Mouse (Mus musculus) bone marrow, adult 2 months (tissue): ENCODE results near the gene Rasl2-9. TPM values are rescaled to one million over a fixed set of nuclear protein-coding genes. Genes with fewer than 3 reads are reported as not detected.
"Not testable (repeated sequence)": the region's sequence is repeated elsewhere in the genome, so short reads cannot be mapped to it uniquely, and the experiment has no call there.

Experiments
- H3K27ac ChIP-seq: fragments of 200-500 bp; 2 replicates; pipeline ENCODE4 v1.5.1; 2012; ENCODE audit warnings: low read depth, mild to moderate bottlenecking, control low read depth, inconsistent platforms, low read length; ENCODE audit not compliant: control insufficient read depth, poor library complexity, insufficient read depth
- H3K4me1 ChIP-seq: fragments of 200-500 bp; 2 replicates; pipeline ENCODE4 v1.6.1; 2011; ENCODE audit warnings: low read length; ENCODE audit not compliant: control insufficient read depth, insufficient read depth
- H3K4me3 ChIP-seq: fragments of 200-500 bp; replicated peaks from 2 replicates; pipeline ENCODE3; 2011; ENCODE audit warnings: mild to moderate bottlenecking, low read depth, low read length, control low read depth; ENCODE audit not compliant: control insufficient read depth
- CTCF ChIP-seq: fragments of 200-500 bp; IDR thresholded peaks from 2 replicates; pipeline ENCODE4 v1.5.1; 2011; ENCODE audit warnings: low read length, control low read depth; ENCODE audit not compliant: control insufficient read depth, insufficient read depth
- POLR2A ChIP-seq: fragments of 200-500 bp; IDR thresholded peaks from 2 replicates; pipeline ENCODE4 v1.6.1; 2011; ENCODE audit warnings: low read depth, mild to moderate bottlenecking, control low read depth, low read length, borderline replicate concordance; ENCODE audit not compliant: control insufficient read depth
- WGBS: fragments of 180-500 bp; shearing (Covaris S2); methylation state at CpG from one replicate; pipeline ENCODE4 v1.1.7; 2018; 5-methylcytosine and 5-hydroxymethylcytosine counted together
- polyA plus RNA-seq: library from polyadenylated mRNA; stranded (reverse); fragments of >200 nt; gene quantifications from 2 replicates; pipeline ENCODE4 v1.2.4, GENCODE M21; 2011; ENCODE audit warnings: low replicate concordance; ENCODE audit not compliant: missing spikeins, insufficient read depth, insufficient read length

Gene Rasl2-9
- polyA plus RNA-seq = not detected in 2 replicates

GRCm38 (mm10) chr7:5125549-5126406, at the start of gene Rasl2-9:
TSS of gene Rasl2-9 (minus strand) at chr7:5125950.
- WGBS = 17% methylated on average over 42 of the region's 42 CpGs
- TF ChIP-seq CTCF (peak; percentile 75), POLR2A (peak; percentile 48; the same call in 1 of the 2 replicates)
- Histone ChIP-seq H3K27ac (no peak within 1 kb of the TSS; the same call in 1 of the 2 replicates), H3K4me1 (no peaks in the 10 kb centered on the region; the same call in 1 of the 2 replicates), H3K4me3 (peak within 1 kb of the TSS; percentile 51)

- H3K27ac ChIP-seq, H3K4me3 ChIP-seq, H3K4me1 ChIP-seq: not testable (repeated sequence)
Measured at GRCm38 (mm10) chr7:5149570-5149969, 23.8 kb upstream of the Rasl2-9 start, which contains the start of gene Vmn1r55. TSS of gene Vmn1r55 (minus strand) at chr7:5149670.

DNA sequence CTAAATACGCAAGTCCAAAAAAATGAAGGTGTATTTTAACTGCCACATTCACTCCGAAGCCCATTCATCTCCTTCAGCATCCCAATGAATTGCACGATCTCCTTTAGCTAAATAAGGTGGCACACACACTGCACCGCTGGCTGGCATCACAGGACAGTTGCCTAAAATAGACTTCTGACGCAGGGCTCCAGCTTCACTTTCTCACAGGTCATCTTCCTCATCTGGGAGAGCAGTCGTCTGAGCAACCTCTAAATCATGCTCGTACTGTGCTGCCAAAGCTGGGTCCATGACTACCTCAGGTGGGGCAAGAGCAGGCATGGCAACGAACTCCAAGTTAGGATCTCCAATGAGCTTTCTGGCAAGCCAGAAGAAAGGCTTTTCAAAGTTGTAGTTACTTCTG, 672 bp downstream of the Rasl2-9 start:
- no peaks in the 10 kb centered on the region; the same call in 1 of the 2 replicates for H3K4me1 ChIP-seq
- WGBS = 71% methylated on average over 8 of the region's 8 CpGs
- H3K27ac ChIP-seq = no peak overlapping the region
- H3K4me3 ChIP-seq = no peak overlapping the region
- TF ChIP-seq POLR2A = no peak
- TF ChIP-seq CTCF = no peak

DNA sequence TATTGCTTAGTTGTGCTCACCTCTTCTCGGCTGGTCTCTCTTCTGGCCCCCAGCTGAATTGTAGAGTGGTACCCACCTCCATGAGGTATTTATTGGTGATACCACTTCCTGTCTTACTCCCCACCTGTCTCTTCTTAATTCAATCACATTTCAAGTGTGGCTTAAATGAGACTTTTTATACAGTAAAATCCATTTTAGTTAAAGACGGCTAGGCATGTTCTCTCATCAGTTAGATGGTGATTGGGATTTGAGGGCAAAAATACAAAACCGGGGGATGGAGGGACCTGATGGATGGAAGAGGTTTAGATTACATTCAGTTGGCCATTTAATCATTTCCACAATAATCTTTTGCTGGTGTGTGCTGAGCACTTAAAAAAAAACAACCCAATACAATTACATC, 8.9 kb downstream of the Rasl2-9 start, which contains the start of gene Rfpl4:
Gene Rfpl4 (minus strand): TSS at position 101 of the 400 bp plus-strand sequence.
- no peak within 1 kb of the TSS for H3K27ac ChIP-seq
- TF ChIP-seq CTCF (no peak), POLR2A (no peak)
- H3K4me3 ChIP-seq = no peak within 1 kb of the TSS
- no peaks in the 10 kb centered on the region for H3K4me1 ChIP-seq
- WGBS = 75% methylated on average over 3 of the region's 3 CpGs

- Histone ChIP-seq H3K4me3 (no peak overlapping the region), H3K4me1 (no peaks in the 10 kb centered on the region), H3K27ac (no peak overlapping the region)
- 20% methylated on average over 3 of the region's 3 CpGs for WGBS
- TF ChIP-seq CTCF (no peak), POLR2A (no peak)
Measured at GRCm38 (mm10) chr7:5112701-5113100, 13.0 kb downstream of the Rasl2-9 start.

DNA sequence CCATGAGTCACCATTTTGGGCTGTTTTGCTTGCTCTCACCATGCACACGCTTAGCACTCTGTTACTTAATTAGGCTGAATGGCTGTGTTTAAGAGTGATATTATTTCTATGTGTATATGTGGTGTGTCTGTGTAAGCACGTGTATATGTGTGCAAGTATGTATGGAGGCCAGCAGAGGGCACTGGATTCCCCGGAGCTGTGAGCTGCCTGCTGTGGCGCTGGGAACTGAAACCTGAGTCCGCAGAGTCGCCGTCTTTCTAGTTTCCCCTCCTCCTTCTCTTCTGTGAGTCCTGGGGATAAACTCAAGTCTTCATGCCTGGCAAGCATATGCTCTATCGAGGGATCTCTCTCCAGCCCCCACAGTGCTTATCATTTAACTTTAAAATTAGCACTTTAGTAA, 16.4 kb downstream of the Rasl2-9 start:
- H3K4me1 ChIP-seq = no peaks in the 10 kb centered on the region
- H3K27ac ChIP-seq = no peak overlapping the region
- TF ChIP-seq CTCF (no peak), POLR2A (no peak)
- H3K4me3 ChIP-seq = no peak overlapping the region
- 79% methylated on average over 8 of the region's 8 CpGs for WGBS

GRCm38 (mm10) chr7:5108272-5108671, 17.5 kb downstream of the Rasl2-9 start:
- TF ChIP-seq POLR2A (no peak), CTCF (no peak)
- Histone ChIP-seq H3K4me3 (no peak overlapping the region), H3K27ac (no peak overlapping the region), H3K4me1 (no peaks in the 10 kb centered on the region)
- 68% methylated on average over 4 of the region's 4 CpGs for WGBS

GRCm38 (mm10) chr7:5102564-5102963, 23.2 kb downstream of the Rasl2-9 start:
- TF ChIP-seq POLR2A (no peak), CTCF (no peak)
- Histone ChIP-seq H3K4me3 (no peak overlapping the region), H3K27ac (no peak overlapping the region), H3K4me1 (peaks cover 4% of the 10 kb centered on the region)
- WGBS = 82% methylated on average over 2 of the region's 2 CpGs

- H3K4me3 ChIP-seq = peak overlapping the region; percentile 40
- H3K27ac ChIP-seq = peak overlapping the region; percentile 52; the same call in 1 of the 2 replicates
- H3K4me1 ChIP-seq = peaks cover 4% of the 10 kb centered on the region
- 1% methylated on average over 10 of the region's 10 CpGs for WGBS
- no peak for TF ChIP-seq POLR2A
- TF ChIP-seq CTCF = no peak
Measured at GRCm38 (mm10) chr7:5101066-5101663, 24.6 kb downstream of the Rasl2-9 start.
